Mouse (Mus musculus) stomach, postnatal 0 days (tissue): ENCODE measurements around the gene Gm8439. TPM values are rescaled to one million over a fixed set of nuclear protein-coding genes. Genes with fewer than 3 reads are reported as not detected.

ENCODE experiments used
- ATAC-seq: fragments of 200-750 bp; cut with Nextera tagmentation; 2 replicates; pipeline ENCODE4 v1.8.0; 2017; ENCODE audit not compliant: low FRiP score, low TSS enrichment
- DNase-seq: peaks from one replicate; pipeline ENCODE4 v3.0.0-alpha.2; 2016; ENCODE audit warnings: low spot score
- H3K27ac ChIP-seq: fragments of 300-500 bp; sonication (generic); replicated peaks from 2 replicates; pipeline ENCODE4 v1.5.1; 2014; ENCODE audit warnings: mild to moderate bottlenecking, control low read depth
- H3K27me3 ChIP-seq: fragments of 300-500 bp; sonication (generic); 2 replicates; pipeline ENCODE4 v1.6.1; 2014; ENCODE audit warnings: low read length; ENCODE audit not compliant: control insufficient read depth, insufficient read depth
- H3K36me3 ChIP-seq: fragments of 300-500 bp; sonication (generic); 2 replicates; pipeline ENCODE4 v1.6.1; 2014; ENCODE audit warnings: low read length, mixed read lengths; ENCODE audit not compliant: control insufficient read depth, insufficient read depth
- H3K4me1 ChIP-seq: fragments of 300-500 bp; sonication (generic); replicated peaks from 2 replicates; pipeline ENCODE4 v1.6.1; 2014; ENCODE audit warnings: antibody characterized with exemption; ENCODE audit not compliant: control insufficient read depth, insufficient read depth
- H3K4me2 ChIP-seq: fragments of 300-500 bp; sonication (generic); replicated peaks from 2 replicates; pipeline ENCODE4 v1.6.1; 2014; ENCODE audit warnings: low read depth, mild to moderate bottlenecking, control low read depth, moderate library complexity
- H3K4me3 ChIP-seq: fragments of 300-500 bp; sonication (generic); 2 replicates; pipeline ENCODE4 v1.5.1; 2014; ENCODE audit warnings: low read depth, low read length, control low read depth
- H3K9ac ChIP-seq: fragments of 300-500 bp; sonication (generic); 2 replicates; pipeline ENCODE4 v1.6.1; 2014; ENCODE audit warnings: mild to moderate bottlenecking, low read length, control low read depth, mixed read lengths
- H3K9me3 ChIP-seq: fragments of 300-500 bp; sonication (generic); 2 replicates; pipeline ENCODE4 v1.6.1; 2016; ENCODE audit warnings: low read length; ENCODE audit not compliant: control insufficient read depth
- CTCF ChIP-seq: IDR thresholded peaks from 2 replicates; pipeline ENCODE4 v1.5.1; 2016; ENCODE audit warnings: antibody characterized with exemption, low read depth, mild to moderate bottlenecking, moderate library complexity
- EP300 ChIP-seq: optimal IDR thresholded peaks from 2 replicates; pipeline ENCODE3; 2016; ENCODE audit warnings: antibody characterized with exemption
- WGBS: fragments of 180-500 bp; shearing (Covaris S2); extraction: QIAGEN DNeasy Blood & Tissue Kit; methylation state at CpG from one replicate; pipeline ENCODE4 v1.1.7; 2014; 5-methylcytosine and 5-hydroxymethylcytosine counted together
- polyA plus RNA-seq: library from polyadenylated mRNA; unstranded; fragments of >200 nt; fragmentation: Nextera tagmentation; extraction: Ambion mirVana; gene quantifications from 2 replicates; pipeline ENCODE4 v1.2.1, GENCODE M21; 2015

The Gm8439 gene
- polyA plus RNA-seq, result not detected in 2 replicates

DNA sequence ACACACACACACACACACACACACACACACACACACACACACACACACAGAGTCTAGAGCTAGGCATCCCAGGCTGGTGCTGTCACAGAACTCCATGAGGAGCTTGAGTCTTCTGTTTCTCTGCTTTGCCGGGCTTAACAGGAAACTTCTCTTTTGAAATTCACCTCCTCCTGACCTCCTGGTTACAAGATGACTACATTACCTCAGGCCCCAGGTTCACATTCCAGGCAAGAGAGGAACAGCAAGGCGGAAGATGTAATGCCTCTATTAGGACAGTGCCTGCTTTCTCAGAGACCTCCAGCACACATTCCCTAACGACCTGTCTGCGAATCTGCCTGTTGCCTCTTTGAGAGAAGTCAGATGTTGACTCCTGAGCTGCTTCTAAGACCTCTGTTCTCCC is at the start of gene Gm8439:
Gene Gm8439, plus strand, starts transcription at position 301 of the 400 bp plus-strand sequence.
- 31% methylated on average over 4 of the region's 4 CpGs for WGBS
- no peak within 1 kb of the TSS for H3K4me3 ChIP-seq
- no peak for ATAC-seq
- H3K9ac ChIP-seq, result no peak within 1 kb of the TSS
- no peaks in the 10 kb centered on the region for H3K9me3 ChIP-seq
- H3K4me2 ChIP-seq, result no peak within 1 kb of the TSS
- H3K27me3 ChIP-seq, result no peaks in the 10 kb centered on the region
- no peak for DNase-seq
- H3K4me1 ChIP-seq, result no peaks in the 10 kb centered on the region
- no peak within 1 kb of the TSS for H3K27ac ChIP-seq
- TF ChIP-seq CTCF, result no peak
- TF ChIP-seq EP300, result no peak
- no peaks in the 10 kb centered on the region for H3K36me3 ChIP-seq

DNA sequence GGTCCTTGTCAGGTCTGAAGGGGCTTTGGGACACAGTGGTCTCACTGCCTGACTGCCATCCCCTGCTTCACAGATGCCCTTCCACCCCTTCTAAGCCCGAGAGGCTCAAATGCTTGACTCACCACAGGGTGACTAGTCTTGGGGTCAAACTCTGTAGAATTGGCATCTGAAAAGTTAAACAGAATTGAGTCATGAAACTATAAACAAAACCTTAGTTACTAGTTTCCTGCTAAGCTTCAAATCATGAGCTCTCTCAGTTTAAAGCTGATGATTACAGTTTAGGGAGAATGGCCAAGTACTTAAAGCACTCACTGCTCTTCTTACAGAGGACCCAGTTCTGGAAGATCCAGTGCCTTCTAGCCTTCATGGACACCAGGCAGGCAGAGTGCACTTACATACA is 43.6 kb upstream of the Gm8439 start:
- H3K9ac ChIP-seq, result no peak overlapping the region
- H3K27ac ChIP-seq, result no peak overlapping the region
- H3K4me1 ChIP-seq, result no peaks in the 10 kb centered on the region
- H3K36me3 ChIP-seq, result peaks cover 38% of the 10 kb centered on the region
- H3K9me3 ChIP-seq, result no peaks in the 10 kb centered on the region
- H3K4me2 ChIP-seq, result no peak overlapping the region
- ATAC-seq (no peak), DNase-seq (no peak)
- H3K27me3 ChIP-seq, result no peaks in the 10 kb centered on the region
- H3K4me3 ChIP-seq, result no peak overlapping the region
- WGBS, result 41% methylated on average over 1 of the region's 1 CpGs
- TF ChIP-seq CTCF (no peak), EP300 (no peak)

DNA sequence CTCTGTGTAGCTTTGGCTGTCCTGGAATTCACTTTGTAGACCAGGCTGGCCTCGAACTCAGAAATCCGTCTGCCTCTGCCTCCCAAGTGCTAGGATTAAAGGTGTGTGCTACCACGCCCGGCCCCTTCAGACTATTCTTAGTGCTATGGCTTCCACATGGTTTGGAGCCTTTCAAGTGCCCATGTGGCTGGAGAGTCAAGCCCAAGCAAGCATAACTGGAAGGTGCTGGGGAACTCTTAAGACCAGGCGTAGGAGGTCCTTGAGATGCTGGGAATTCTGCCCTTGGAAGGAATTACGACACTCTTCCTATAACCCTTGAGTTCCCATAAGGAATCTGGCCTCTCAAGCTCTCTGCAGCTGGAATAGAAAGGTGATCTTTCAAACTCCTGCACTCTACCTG is 32.0 kb upstream of the Gm8439 start:
- Histone ChIP-seq H3K4me2 (no peak overlapping the region), H3K9ac (no peak overlapping the region), H3K4me1 (no peaks in the 10 kb centered on the region), H3K27me3 (no peaks in the 10 kb centered on the region), H3K4me3 (no peak overlapping the region), H3K36me3 (peaks cover 19% of the 10 kb centered on the region; the same call in 1 of the 2 replicates), H3K27ac (no peak overlapping the region), H3K9me3 (no peaks in the 10 kb centered on the region)
- 92% methylated on average over 6 of the region's 6 CpGs for WGBS
- TF ChIP-seq CTCF (no peak), EP300 (no peak)
- ATAC-seq, result no peak
- DNase-seq, result no peak

DNA sequence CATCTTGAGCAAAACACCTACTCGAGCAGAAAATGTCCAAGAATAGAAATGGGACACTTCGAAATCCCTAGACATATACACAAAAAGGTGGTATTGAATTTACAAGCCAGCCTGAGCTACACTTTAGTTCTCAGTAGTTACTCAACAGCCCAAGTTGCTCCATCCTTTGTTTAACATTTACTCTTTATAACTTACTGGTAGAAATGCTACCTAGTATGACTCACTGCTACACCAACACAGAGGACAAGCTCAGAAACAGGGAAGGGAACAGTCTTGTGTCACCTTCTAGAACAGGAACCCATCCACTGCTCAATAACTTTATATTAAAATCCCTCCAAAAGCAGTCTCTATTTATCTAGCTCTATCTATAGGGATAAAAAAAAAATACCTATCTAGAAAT is 22.8 kb upstream of the Gm8439 start:
- Histone ChIP-seq H3K9ac (no peak overlapping the region), H3K4me1 (peaks cover under 1% of the 10 kb centered on the region; the same call in 1 of the 2 replicates), H3K4me2 (no peak overlapping the region), H3K36me3 (0 out of 2 replicates have a peak, but pooled peaks cover 7% of the 10 kb centered on the region), H3K4me3 (no peak overlapping the region), H3K9me3 (no peaks in the 10 kb centered on the region), H3K27me3 (no peaks in the 10 kb centered on the region), H3K27ac (no peak overlapping the region)
- WGBS, result 70% methylated on average over 2 of the region's 2 CpGs
- DNase-seq (no peak), ATAC-seq (no peak)
- TF ChIP-seq EP300, result no peak
- no peak for TF ChIP-seq CTCF

GRCm38 (mm10) chr4:120568005-120568404 is 20.5 kb upstream of the Gm8439 start:
- WGBS, result 11% methylated on average over 5 of the region's 5 CpGs
- H3K4me3 ChIP-seq, result no peak overlapping the region; the same call in 1 of the 2 replicates
- DNase-seq, result no peak

DNA sequence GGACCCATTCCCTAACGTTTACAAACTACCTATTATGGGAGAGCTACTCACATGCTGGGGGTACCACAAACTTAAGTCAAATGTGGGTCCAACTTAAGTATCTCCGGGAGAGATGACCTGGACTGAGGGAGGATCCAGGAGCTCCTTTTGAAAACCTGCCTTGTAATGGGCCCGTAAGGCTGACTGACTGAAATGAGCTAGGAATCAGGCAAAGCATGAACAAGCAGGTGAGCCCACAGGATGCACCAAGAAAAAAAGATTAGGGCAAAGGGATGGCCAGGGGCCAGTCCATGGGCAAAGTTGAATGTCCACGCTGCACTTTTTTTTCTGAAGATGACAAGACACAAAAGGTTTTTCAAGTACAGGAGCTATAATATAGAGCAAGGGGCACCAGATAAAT is 19.5 kb upstream of the Gm8439 start:
- no peak for DNase-seq
- no peak for ATAC-seq

More at GRCm38 (mm10) chr4:120568005-120568404, 20.5 kb upstream of the Gm8439 start:
- H3K4me1 ChIP-seq, result peaks cover 7% of the 10 kb centered on the region; the same call in 1 of the 2 replicates
- TF ChIP-seq EP300, result no peak
- no peak for TF ChIP-seq CTCF
- 0 out of 2 replicates have a peak, but pooled peaks cover 7% of the 10 kb centered on the region for H3K36me3 ChIP-seq
- H3K9me3 ChIP-seq, result no peaks in the 10 kb centered on the region
- 0 out of 2 replicates have a peak overlapping the region, but pooled peaks have one; percentile 1 for H3K9ac ChIP-seq
- peak overlapping the region; percentile 93 for H3K4me2 ChIP-seq
- ATAC-seq, result no peak
- H3K27ac ChIP-seq, result peak overlapping the region; percentile 37
- H3K27me3 ChIP-seq, result no peaks in the 10 kb centered on the region

More for the DNA sequence above, 19.5 kb upstream of the Gm8439 start:
- 0 out of 2 replicates have a peak, but pooled peaks cover 4% of the 10 kb centered on the region for H3K36me3 ChIP-seq
- WGBS, result 5% methylated on average over 4 of the region's 4 CpGs
- peak overlapping the region; percentile 68 for H3K4me3 ChIP-seq
- H3K9ac ChIP-seq, result peak overlapping the region; percentile 83
- H3K9me3 ChIP-seq, result no peaks in the 10 kb centered on the region
- H3K4me2 ChIP-seq, result peak overlapping the region; percentile 93
- no peaks in the 10 kb centered on the region for H3K27me3 ChIP-seq
- no peak for TF ChIP-seq EP300
- no peak for TF ChIP-seq CTCF
- peaks cover 7% of the 10 kb centered on the region; the same call in 1 of the 2 replicates for H3K4me1 ChIP-seq
- no peak overlapping the region for H3K27ac ChIP-seq
